In genomic region chr4:82555673-82556171, GRCm38 (mm10) we compare ENCODE assay signal across 10 mouse cellular contexts.
A peak's percentile ranks its signal among the peaks of the same experiment; 100 is the strongest.
DNase-seq lines count a peak whose midpoint lies in the region; ATAC-seq and TF ChIP-seq lines count a peak whose summit lies in the region.
"Had no signal": no experiment of that assay in that cellular context is flagged by ENCODE, and none has a peak within 500 bp of the region (broad histone marks: within the 10 kb centered on the region; RNA-seq: fewer than 3 reads in every experiment).

No protein-coding gene starts in this region.

- H3K9ac ChIP-seq in heart, embryonic 16.5 days (ENCODE audit: low read length), result peak overlapping the region; percentile 27; the same call in 1 of the 2 replicates
- H3K9ac ChIP-seq in lung, embryonic 16.5 days (ENCODE audit: low read length), result no peak overlapping the region
- no peak overlapping the region for H3K9ac ChIP-seq in midbrain, postnatal 0 days (replicated peaks; ENCODE audit: low read length, poor library complexity, severe bottlenecking)

- peaks cover 15% of the 10 kb centered on the region for H3K4me1 ChIP-seq in heart, embryonic 16.5 days (ENCODE audit: control insufficient read depth, insufficient read depth, low read length)
- no peaks in the 10 kb centered on the region for H3K4me1 ChIP-seq in lung, embryonic 16.5 days (replicated peaks; ENCODE audit: control insufficient read depth, insufficient read depth, low read length)
- peaks cover 8% of the 10 kb centered on the region for H3K4me1 ChIP-seq in embryonic fibroblast, embryonic 13.5 days (ENCODE audit: control insufficient read depth, insufficient read depth, low read length)
- H3K4me1 ChIP-seq in midbrain, postnatal 0 days (ENCODE audit: insufficient read depth, low read length), result no peaks in the 10 kb centered on the region

- no peaks in the 10 kb centered on the region for H3K27me3 ChIP-seq in heart, embryonic 16.5 days (ENCODE audit: control insufficient read depth, insufficient read depth, low read length)
- H3K27me3 ChIP-seq in lung, embryonic 16.5 days (ENCODE audit: control insufficient read depth, insufficient read depth, low read depth, low read length), result no peaks in the 10 kb centered on the region
- H3K27me3 ChIP-seq in midbrain, postnatal 0 days (ENCODE audit: insufficient read depth, low read length), result no peaks in the 10 kb centered on the region

- no peaks in the 10 kb centered on the region for H3K9me3 ChIP-seq in heart, embryonic 16.5 days (replicated peaks; ENCODE audit: control insufficient read depth, low read length)
- no peaks in the 10 kb centered on the region for H3K9me3 ChIP-seq in lung, embryonic 16.5 days (ENCODE audit: control insufficient read depth, low read length)
- H3K9me3 ChIP-seq in midbrain, postnatal 0 days (ENCODE audit: low read length), result no peaks in the 10 kb centered on the region

- H3K27ac ChIP-seq in heart, embryonic 16.5 days (ENCODE audit: low read length), result peak overlapping the region; percentile 69
- H3K27ac ChIP-seq in lung, embryonic 16.5 days (ENCODE audit: low read length), result peak overlapping the region; percentile 43
- peak overlapping the region; percentile 92 for H3K27ac ChIP-seq in embryonic fibroblast, embryonic 13.5 days (ENCODE audit: insufficient read depth, low read length)
- no peak overlapping the region for H3K27ac ChIP-seq in midbrain, postnatal 0 days (ENCODE audit: low read depth, low read length)

- no peaks in the 10 kb centered on the region for H3K36me3 ChIP-seq in heart, embryonic 16.5 days (ENCODE audit: control insufficient read depth, insufficient read depth)
- no peaks in the 10 kb centered on the region for H3K36me3 ChIP-seq in lung, embryonic 16.5 days (ENCODE audit: control insufficient read depth, insufficient read depth, low read length)
- H3K36me3 ChIP-seq in midbrain, postnatal 0 days (ENCODE audit: insufficient read depth, low read length), result no peaks in the 10 kb centered on the region

- WGBS in heart, embryonic 16.5 days, result 52% methylated on average over 16 of the region's 16 CpGs
- WGBS in lung, embryonic 16.5 days, result 42% methylated on average over 16 of the region's 16 CpGs
- 68% methylated on average over 16 of the region's 16 CpGs for WGBS in midbrain, postnatal 0 days

- H3K4me2 ChIP-seq in heart, embryonic 16.5 days (ENCODE audit: low read depth, low read length), result peak overlapping the region; percentile 19
- H3K4me2 ChIP-seq in lung, embryonic 16.5 days (ENCODE audit: low read depth, low read length), result peak overlapping the region; percentile 38
- H3K4me2 ChIP-seq in midbrain, postnatal 0 days (ENCODE audit: low read depth, low read length, poor library complexity, severe bottlenecking), result no peak overlapping the region

- DNase-seq in heart, postnatal 4 days, result no peak
- DNase-seq in lung, postnatal 36 days, result no peak
- peak; percentile 64 for DNase-seq in midbrain, postnatal 0 days (ENCODE audit: low spot score)
- no peak for DNase-seq in layer of hippocampus, postnatal 14 days (ENCODE audit: low spot score in 2 of 2)
- no peak for DNase-seq in ovary, postnatal 10 days (ENCODE audit: low spot score)
- DNase-seq: kidney, adult 9 months had no signal

- peak; percentile 41; the same call in 1 of the 2 replicates for ATAC-seq in heart, embryonic 16.5 days (replicated peaks; ENCODE audit: extremely low read depth, insufficient read depth, low FRiP score)
- ATAC-seq in lung, embryonic 16.5 days (ENCODE audit: low read depth), result peak; percentile 81
- no peak for ATAC-seq in midbrain, postnatal 0 days (ENCODE audit: low FRiP score)
- ATAC-seq: activated CD4-positive, CD25-positive, alpha-beta regulatory T cell, adult 4 months had no signal

- H3K4me3 ChIP-seq in heart, embryonic 16.5 days (ENCODE audit: low read length), result no peak overlapping the region
- H3K4me3 ChIP-seq in lung, embryonic 16.5 days (ENCODE audit: low read length), result no peak overlapping the region; the same call in 1 of the 2 replicates
- peak overlapping the region; percentile 9; the same call in 1 of the 2 replicates for H3K4me3 ChIP-seq in embryonic fibroblast, embryonic 13.5 days (ENCODE audit: insufficient read depth, low read length)
- no peak overlapping the region for H3K4me3 ChIP-seq in midbrain, postnatal 0 days (ENCODE audit: low read depth, low read length)

- TF ChIP-seq CTCF in embryonic fibroblast, embryonic 13.5 days (IDR thresholded peaks at IDR 0.05; ENCODE audit: borderline replicate concordance, insufficient read depth, low read length), result no peak
- no peak for TF ChIP-seq CTCF in midbrain, postnatal 0 days (IDR thresholded peaks at IDR 0.05)

- no peak for TF ChIP-seq POLR2A in embryonic fibroblast, embryonic 13.5 days (IDR thresholded peaks at IDR 0.05; ENCODE audit: low read depth, low read length)
